Mouse (Mus musculus) bone marrow macrophage, adult 2 months (primary cell): ENCODE measurements around the gene Cbx7. TPM values are rescaled to one million over a fixed set of nuclear protein-coding genes. Genes with fewer than 3 reads are reported as not detected.

ENCODE experiments used
- H3K27ac ChIP-seq: 2 replicates; pipeline ENCODE4 v1.5.1; 2012; ENCODE audit warnings: low read depth, low read length; ENCODE audit not compliant: insufficient read depth
- H3K4me1 ChIP-seq: 2 replicates; pipeline ENCODE4 v1.6.1; 2012; ENCODE audit warnings: low read length; ENCODE audit not compliant: control insufficient read depth, insufficient read depth
- H3K4me3 ChIP-seq: 2 replicates; pipeline ENCODE4 v1.5.1; 2012; ENCODE audit warnings: mild to moderate bottlenecking, low read length, moderate library complexity; ENCODE audit not compliant: insufficient read depth
- CTCF ChIP-seq: IDR thresholded peaks from 2 replicates; pipeline ENCODE4 v1.5.1; 2012; ENCODE audit warnings: low read depth, mild to moderate bottlenecking, low read length, moderate library complexity
- POLR2A ChIP-seq: IDR thresholded peaks from 2 replicates; pipeline ENCODE4 v1.6.1; 2012; ENCODE audit warnings: mild to moderate bottlenecking, low read depth, low read length, borderline replicate concordance
- polyA plus RNA-seq: library from polyadenylated mRNA; stranded (reverse); fragments of >200 nt; gene quantifications from 2 replicates; pipeline ENCODE4 v1.2.4, GENCODE M21; 2012; ENCODE audit not compliant: missing spikeins, insufficient read depth, insufficient read length

The Cbx7 gene
- polyA plus RNA-seq, 1 experiment = 18.5 TPM

- Histone ChIP-seq H3K4me3 (no peak overlapping the region), H3K27ac (no peak overlapping the region)
These were observed 71.9 kb downstream of the Cbx7 start for GRCm38 (mm10) chr15:79898988-79899387.

GRCm38 (mm10) chr15:79896080-79896725 is 74.7 kb downstream of the Cbx7 start:
- TF ChIP-seq POLR2A (no peak), CTCF (no peak)
- peaks cover 31% of the 10 kb centered on the region for H3K4me1 ChIP-seq
- peak overlapping the region; percentile 78 for H3K27ac ChIP-seq
- no peak overlapping the region for H3K4me3 ChIP-seq

More at GRCm38 (mm10) chr15:79898988-79899387, 71.9 kb downstream of the Cbx7 start:
- peaks cover 25% of the 10 kb centered on the region for H3K4me1 ChIP-seq
- no peak for TF ChIP-seq POLR2A
- TF ChIP-seq CTCF = no peak

GRCm38 (mm10) chr15:79895221-79896079 is 75.5 kb downstream of the Cbx7 start:
- H3K4me3 ChIP-seq = peak overlapping the region; percentile 35
- peak overlapping the region; percentile 78 for H3K27ac ChIP-seq

GRCm38 (mm10) chr15:79894343-79894742 is 76.6 kb downstream of the Cbx7 start:
- Histone ChIP-seq H3K4me1 (peaks cover 36% of the 10 kb centered on the region), H3K4me3 (peak overlapping the region; percentile 35; the same call in 1 of the 2 replicates), H3K27ac (peak overlapping the region; percentile 75)
- TF ChIP-seq CTCF (no peak), POLR2A (no peak)

More at GRCm38 (mm10) chr15:79895221-79896079, 75.5 kb downstream of the Cbx7 start:
- H3K4me1 ChIP-seq = peaks cover 34% of the 10 kb centered on the region

GRCm38 (mm10) chr15:79893824-79894123 is 77.1 kb downstream of the Cbx7 start:
- Histone ChIP-seq H3K4me1 (peaks cover 36% of the 10 kb centered on the region), H3K4me3 (peak overlapping the region; percentile 79), H3K27ac (peak overlapping the region; percentile 83)
- TF ChIP-seq CTCF (no peak), POLR2A (no peak)

GRCm38 (mm10) chr15:79892995-79893823 is 77.7 kb downstream of the Cbx7 start:
- Histone ChIP-seq H3K27ac (peak overlapping the region; percentile 83), H3K4me1 (peaks cover 36% of the 10 kb centered on the region), H3K4me3 (peak overlapping the region; percentile 79)
- TF ChIP-seq POLR2A = no peak
- no peak for TF ChIP-seq CTCF

GRCm38 (mm10) chr15:79892213-79892541 is 78.7 kb downstream of the Cbx7 start:
- Histone ChIP-seq H3K4me3 (peak overlapping the region; percentile 79), H3K4me1 (peaks cover 33% of the 10 kb centered on the region), H3K27ac (peak overlapping the region; percentile 83)
- no peak; the same call in 1 of the 2 replicates for TF ChIP-seq POLR2A
- TF ChIP-seq CTCF = no peak

GRCm38 (mm10) chr15:79891436-79892212 is 79.3 kb downstream of the Cbx7 start, which contains the start of gene Apobec3:
Apobec3 (plus strand) TSS chr15:79891659.
- TF ChIP-seq POLR2A (no peak), CTCF (peak; percentile 95)
- peak within 1 kb of the TSS; percentile 79 for H3K4me3 ChIP-seq
- H3K27ac ChIP-seq = peak within 1 kb of the TSS; percentile 83
- peaks cover 30% of the 10 kb centered on the region for H3K4me1 ChIP-seq

GRCm38 (mm10) chr15:79884820-79885219 is 86.1 kb downstream of the Cbx7 start:
- Histone ChIP-seq H3K27ac (no peak overlapping the region), H3K4me1 (peaks cover 2% of the 10 kb centered on the region; the same call in 1 of the 2 replicates)
- TF ChIP-seq CTCF (no peak), POLR2A (no peak)

More at GRCm38 (mm10) chr15:79884820-79885219, 86.1 kb downstream of the Cbx7 start:
- H3K4me3 ChIP-seq = no peak overlapping the region
